Mouse (Mus musculus): ENCODE measurements at regions not wholly inside any gene's neighbourhood (a gene's known extent, or its start where the extent isn't known, plus 50 kb on each side); places are given as distances from the start of the nearest gene placed in this dataset.

GRCm38 (mm10) chr16:71780945-71781344 is 527.2 kb upstream of the Robo1 start:
- no peak for ATAC-seq (replicated peaks; ENCODE audit: insufficient number of reproducible peaks, insufficient read depth, low FRiP score, low read depth)
- no peaks in the 10 kb centered on the region for H3K4me1 ChIP-seq (replicated peaks)

GRCm38 (mm10) chr16:71812840-71813239 is 495.3 kb upstream of the Robo1 start:
- H3K4me1 ChIP-seq (replicated peaks): no peaks in the 10 kb centered on the region
- no peaks in the 10 kb centered on the region for H3K9me3 ChIP-seq (replicated peaks)
- no peak overlapping the region for H3K4me3 ChIP-seq
- no peaks in the 10 kb centered on the region for H3K27me3 ChIP-seq
- H3K27ac ChIP-seq: no peak overlapping the region
- no peaks in the 10 kb centered on the region for H3K36me3 ChIP-seq
- H3K4me2 ChIP-seq: no peak overlapping the region
- no peak for ATAC-seq (replicated peaks; ENCODE audit: insufficient number of reproducible peaks, insufficient read depth, low FRiP score, low read depth)
- H3K9ac ChIP-seq: no peak overlapping the region
- WGBS: 76% methylated on average over 5 of the region's 5 CpGs

More at GRCm38 (mm10) chr16:71780945-71781344, 527.2 kb upstream of the Robo1 start:
- Histone ChIP-seq H3K27ac (no peak overlapping the region), H3K36me3 (no peaks in the 10 kb centered on the region), H3K27me3 (no peaks in the 10 kb centered on the region), H3K9ac (no peak overlapping the region), H3K4me3 (no peak overlapping the region), H3K9me3 (replicated peaks) (no peaks in the 10 kb centered on the region), H3K4me2 (no peak overlapping the region)

- no peaks in the 10 kb centered on the region for H3K36me3 ChIP-seq
- no peak overlapping the region for H3K4me2 ChIP-seq
- H3K27ac ChIP-seq: no peak overlapping the region
- H3K27me3 ChIP-seq: no peaks in the 10 kb centered on the region
- no peak overlapping the region for H3K4me3 ChIP-seq
- no peaks in the 10 kb centered on the region for H3K9me3 ChIP-seq (replicated peaks)
- 79% methylated on average over 2 of the region's 2 CpGs for WGBS
- ATAC-seq (replicated peaks; ENCODE audit: insufficient number of reproducible peaks, insufficient read depth, low FRiP score, low read depth): no peak
- H3K4me1 ChIP-seq (replicated peaks): no peaks in the 10 kb centered on the region
- no peak overlapping the region for H3K9ac ChIP-seq
These were observed 472.8 kb upstream of the Robo1 start for GRCm38 (mm10) chr16:71835325-71835724.

- 75% methylated on average over 3 of the region's 3 CpGs for WGBS
- no peak for ATAC-seq (replicated peaks; ENCODE audit: insufficient number of reproducible peaks, insufficient read depth, low FRiP score, low read depth)
- no peaks in the 10 kb centered on the region for H3K36me3 ChIP-seq
These were observed 458.0 kb upstream of the Robo1 start for GRCm38 (mm10) chr16:71850097-71850496.

GRCm38 (mm10) chr16:71851590-71852190 is 456.4 kb upstream of the Robo1 start:
- Histone ChIP-seq H3K4me2 (no peak overlapping the region), H3K27me3 (no peaks in the 10 kb centered on the region), H3K9me3 (replicated peaks) (no peaks in the 10 kb centered on the region), H3K27ac (no peak overlapping the region), H3K4me3 (no peak overlapping the region), H3K4me1 (replicated peaks) (no peaks in the 10 kb centered on the region), H3K9ac (no peak overlapping the region), H3K36me3 (no peaks in the 10 kb centered on the region)
- 35% methylated on average over 3 of the region's 3 CpGs for WGBS
- ATAC-seq (replicated peaks; ENCODE audit: insufficient number of reproducible peaks, insufficient read depth, low FRiP score, low read depth): no peak

More at GRCm38 (mm10) chr16:71850097-71850496, 458.0 kb upstream of the Robo1 start:
- no peak overlapping the region for H3K4me2 ChIP-seq
- H3K9ac ChIP-seq: no peak overlapping the region
- no peak overlapping the region for H3K27ac ChIP-seq
- H3K4me3 ChIP-seq: no peak overlapping the region
- H3K4me1 ChIP-seq (replicated peaks): no peaks in the 10 kb centered on the region
- no peaks in the 10 kb centered on the region for H3K27me3 ChIP-seq
- no peaks in the 10 kb centered on the region for H3K9me3 ChIP-seq (replicated peaks)

- no peak overlapping the region for H3K27ac ChIP-seq
- no peaks in the 10 kb centered on the region for H3K4me1 ChIP-seq (replicated peaks)
- no peaks in the 10 kb centered on the region for H3K27me3 ChIP-seq
- H3K36me3 ChIP-seq: no peaks in the 10 kb centered on the region
- H3K9me3 ChIP-seq (replicated peaks): no peaks in the 10 kb centered on the region
- H3K4me2 ChIP-seq: no peak overlapping the region
- H3K9ac ChIP-seq: no peak overlapping the region
- ATAC-seq (replicated peaks; ENCODE audit: insufficient number of reproducible peaks, insufficient read depth, low FRiP score, low read depth): no peak
- H3K4me3 ChIP-seq: no peak overlapping the region
These were observed 450.2 kb upstream of the Robo1 start for GRCm38 (mm10) chr16:71857877-71858276.

- Histone ChIP-seq H3K9me3 (replicated peaks) (no peaks in the 10 kb centered on the region), H3K27ac (no peak overlapping the region), H3K27me3 (no peaks in the 10 kb centered on the region), H3K9ac (no peak overlapping the region), H3K4me2 (no peak overlapping the region), H3K36me3 (no peaks in the 10 kb centered on the region), H3K4me1 (replicated peaks) (no peaks in the 10 kb centered on the region), H3K4me3 (no peak overlapping the region)
- WGBS: 80% methylated on average over 2 of the region's 2 CpGs
- ATAC-seq (replicated peaks; ENCODE audit: insufficient number of reproducible peaks, insufficient read depth, low FRiP score, low read depth): no peak
These were observed 447.9 kb upstream of the Robo1 start for GRCm38 (mm10) chr16:71860205-71860604.

GRCm38 (mm10) chr16:71885701-71886100 is 422.4 kb upstream of the Robo1 start:
- H3K9me3 ChIP-seq (replicated peaks): no peaks in the 10 kb centered on the region
- no peak for ATAC-seq (replicated peaks; ENCODE audit: insufficient number of reproducible peaks, insufficient read depth, low FRiP score, low read depth)
- H3K4me1 ChIP-seq (replicated peaks): no peaks in the 10 kb centered on the region
- H3K9ac ChIP-seq: no peak overlapping the region
- no peak overlapping the region for H3K4me2 ChIP-seq
- H3K27ac ChIP-seq: no peak overlapping the region
- H3K36me3 ChIP-seq: no peaks in the 10 kb centered on the region
- no peaks in the 10 kb centered on the region for H3K27me3 ChIP-seq
- no peak overlapping the region for H3K4me3 ChIP-seq
- 69% methylated on average over 4 of the region's 4 CpGs for WGBS

GRCm38 (mm10) chr16:71889679-71890078 is 418.4 kb upstream of the Robo1 start:
- H3K27me3 ChIP-seq: no peaks in the 10 kb centered on the region
- H3K9me3 ChIP-seq (replicated peaks): no peaks in the 10 kb centered on the region
- no peaks in the 10 kb centered on the region for H3K36me3 ChIP-seq
- WGBS: 75% methylated on average over 2 of the region's 2 CpGs
- H3K4me3 ChIP-seq: no peak overlapping the region
- H3K9ac ChIP-seq: no peak overlapping the region
- H3K4me2 ChIP-seq: no peak overlapping the region
- H3K4me1 ChIP-seq (replicated peaks): no peaks in the 10 kb centered on the region
- no peak for ATAC-seq (replicated peaks; ENCODE audit: insufficient number of reproducible peaks, insufficient read depth, low FRiP score, low read depth)
- no peak overlapping the region for H3K27ac ChIP-seq

GRCm38 (mm10) chr16:71923111-71923510 is 385.0 kb upstream of the Robo1 start:
- no peaks in the 10 kb centered on the region for H3K27me3 ChIP-seq
- H3K36me3 ChIP-seq: no peaks in the 10 kb centered on the region
- no peak overlapping the region for H3K27ac ChIP-seq
- H3K4me3 ChIP-seq: no peak overlapping the region
- 85% methylated on average over 13 of the region's 13 CpGs for WGBS
- no peak overlapping the region for H3K4me2 ChIP-seq
- H3K4me1 ChIP-seq (replicated peaks): no peaks in the 10 kb centered on the region
- no peak overlapping the region for H3K9ac ChIP-seq
- H3K9me3 ChIP-seq (replicated peaks): no peaks in the 10 kb centered on the region
- no peak for ATAC-seq (replicated peaks; ENCODE audit: insufficient number of reproducible peaks, insufficient read depth, low FRiP score, low read depth)

- Histone ChIP-seq H3K9ac (no peak overlapping the region), H3K4me3 (no peak overlapping the region), H3K4me1 (replicated peaks) (peaks cover 2% of the 10 kb centered on the region; the same call in 1 of the 2 replicates), H3K36me3 (no peaks in the 10 kb centered on the region), H3K27me3 (no peaks in the 10 kb centered on the region), H3K27ac (no peak overlapping the region), H3K4me2 (no peak overlapping the region), H3K9me3 (replicated peaks) (no peaks in the 10 kb centered on the region)
- whole genome bisulfite sequencing: 50% methylated on average over 2 of the region's 2 CpGs
- no peak for ATAC-seq (replicated peaks; ENCODE audit: insufficient number of reproducible peaks, insufficient read depth, low FRiP score, low read depth)
These were observed 363.9 kb upstream of the Robo1 start for GRCm38 (mm10) chr16:71944165-71944564.

- Histone ChIP-seq H3K4me2 (no peak overlapping the region), H3K9me3 (replicated peaks) (no peaks in the 10 kb centered on the region), H3K9ac (no peak overlapping the region), H3K27ac (no peak overlapping the region), H3K4me3 (no peak overlapping the region), H3K27me3 (no peaks in the 10 kb centered on the region), H3K4me1 (replicated peaks) (peaks cover 2% of the 10 kb centered on the region; the same call in 1 of the 2 replicates), H3K36me3 (no peaks in the 10 kb centered on the region)
- ATAC-seq (replicated peaks; ENCODE audit: insufficient number of reproducible peaks, insufficient read depth, low FRiP score, low read depth): no peak
- 62% methylated on average over 2 of the region's 2 CpGs for WGBS
These were observed 363.3 kb upstream of the Robo1 start for GRCm38 (mm10) chr16:71944846-71945245.
